Mouse (Mus musculus) kidney, adult 11 months (tissue): ENCODE measurements around the gene C2cd4d.

Source experiments
- DNase-seq: peaks from one replicate; pipeline ENCODE4 v3.0.0; 2022

C2cd4d gene

DNA sequence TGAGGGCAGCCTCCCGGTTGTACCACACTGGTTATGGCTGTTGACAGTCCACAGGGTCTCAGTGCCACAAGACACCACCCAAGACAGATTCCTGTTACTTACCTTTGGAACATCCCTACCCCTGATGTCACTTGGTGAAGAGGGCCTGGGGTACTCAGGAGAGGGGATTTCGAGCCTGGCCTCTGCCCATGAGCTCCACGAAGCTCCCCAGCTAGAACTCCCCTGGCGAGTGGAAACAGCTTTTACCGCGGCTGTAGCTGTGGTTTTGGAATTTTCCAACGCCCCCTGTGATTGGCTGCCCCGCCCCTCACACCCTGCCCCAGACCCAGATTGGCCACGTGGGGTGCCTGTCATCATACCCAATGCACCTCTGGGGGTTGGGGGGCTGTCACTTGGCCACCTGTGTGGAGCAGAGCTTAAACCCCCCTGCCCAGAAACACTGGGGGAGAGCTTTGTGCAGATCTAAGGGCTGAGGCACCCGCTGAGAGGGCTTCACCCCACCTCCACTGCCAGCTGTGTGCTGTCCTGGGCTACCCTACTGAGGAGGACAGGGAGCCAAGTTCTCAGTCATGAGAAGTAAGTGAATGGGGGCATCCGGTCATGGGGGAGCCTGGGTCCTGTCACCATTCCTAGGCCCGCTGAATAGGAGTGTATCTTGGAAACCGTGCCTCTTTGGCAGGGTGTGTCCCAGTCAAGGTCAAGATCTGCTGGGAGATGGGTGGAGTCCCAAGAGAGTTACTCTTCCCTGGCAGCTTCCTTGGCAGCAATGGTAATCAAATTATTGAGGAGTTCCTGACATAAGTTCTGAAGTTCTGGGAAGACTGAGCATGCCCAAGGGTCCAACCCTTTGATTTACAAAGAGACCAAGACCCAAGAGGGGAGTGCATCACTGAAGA lies 15.0 kb downstream of the C2cd4d start:
- DNase-seq = no peak

DNA sequence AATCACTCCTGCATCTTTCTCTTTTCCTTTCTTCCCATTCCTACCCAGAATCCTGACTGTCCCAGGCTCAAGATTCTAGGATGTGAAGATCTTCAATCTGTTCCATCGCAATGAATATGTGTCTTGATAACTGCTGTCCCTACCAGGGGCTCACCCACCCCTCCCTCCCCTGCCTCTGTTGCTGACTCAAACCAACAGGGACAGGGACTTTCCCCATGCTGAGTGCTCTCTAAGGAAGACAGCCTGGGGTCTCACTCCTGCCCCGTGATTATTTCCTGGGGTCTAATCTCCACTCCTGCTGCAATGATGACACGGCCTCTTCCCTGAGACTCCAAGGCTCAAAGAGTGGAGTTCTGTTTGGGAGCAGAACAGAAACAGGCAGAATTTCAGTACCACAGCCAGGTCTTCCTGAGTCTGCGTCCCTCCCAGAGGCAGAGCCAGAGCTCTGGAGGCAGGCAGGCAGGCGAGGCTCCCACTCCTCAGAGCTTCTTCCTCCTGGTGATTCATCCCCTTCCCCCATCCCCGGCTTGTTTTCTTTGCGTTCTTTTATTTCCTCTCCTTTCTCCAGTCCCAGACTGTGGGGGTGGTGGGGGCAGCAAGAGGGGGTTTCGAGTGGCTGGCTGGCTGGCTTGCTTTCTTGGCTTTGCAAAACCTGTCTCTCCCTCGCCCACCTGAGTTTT lies 17.7 kb downstream of the C2cd4d start:
- DNase-seq = no peak

DNA sequence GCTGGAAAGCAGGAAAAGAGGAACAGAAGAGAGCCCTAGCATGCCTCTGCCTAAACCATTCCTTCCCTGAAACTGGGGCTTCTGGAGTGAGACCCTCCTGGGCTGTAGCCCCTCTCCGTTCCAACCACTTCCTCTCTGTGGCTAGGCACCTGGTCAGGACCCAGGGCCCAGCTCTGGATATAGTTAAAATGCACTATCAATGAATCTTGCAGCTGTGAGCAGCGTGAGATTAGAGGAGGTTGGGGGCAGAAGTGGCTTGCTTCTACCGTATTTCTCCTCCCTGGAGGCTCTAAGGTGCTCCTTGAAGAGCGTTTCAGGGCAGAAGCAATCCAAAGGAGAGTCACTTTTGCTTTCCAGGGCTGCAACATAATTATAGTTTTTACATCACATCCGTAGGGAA lies 20.1 kb downstream of the C2cd4d start:
- no peak for DNase-seq

DNA sequence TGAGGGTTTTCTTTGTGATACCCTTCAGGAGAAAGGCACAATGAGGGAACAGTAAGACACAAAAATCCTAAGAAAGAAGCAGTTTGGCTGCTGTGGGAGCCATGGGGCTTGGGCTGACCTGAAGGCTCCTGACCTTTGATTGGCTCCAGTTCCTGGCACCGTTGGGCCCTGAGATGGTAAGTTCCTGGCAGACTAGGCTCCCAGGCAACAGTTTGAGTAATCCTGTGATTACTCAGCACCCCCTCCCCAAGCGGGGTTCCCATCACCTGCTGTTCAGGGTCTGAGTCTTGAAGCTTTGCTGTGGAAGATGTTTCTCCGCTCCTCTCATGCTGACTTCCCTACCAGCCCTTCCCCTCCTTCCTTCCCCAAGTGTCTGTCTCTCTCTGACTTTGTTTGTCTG lies 21.2 kb downstream of the C2cd4d start:
- DNase-seq = no peak

DNA sequence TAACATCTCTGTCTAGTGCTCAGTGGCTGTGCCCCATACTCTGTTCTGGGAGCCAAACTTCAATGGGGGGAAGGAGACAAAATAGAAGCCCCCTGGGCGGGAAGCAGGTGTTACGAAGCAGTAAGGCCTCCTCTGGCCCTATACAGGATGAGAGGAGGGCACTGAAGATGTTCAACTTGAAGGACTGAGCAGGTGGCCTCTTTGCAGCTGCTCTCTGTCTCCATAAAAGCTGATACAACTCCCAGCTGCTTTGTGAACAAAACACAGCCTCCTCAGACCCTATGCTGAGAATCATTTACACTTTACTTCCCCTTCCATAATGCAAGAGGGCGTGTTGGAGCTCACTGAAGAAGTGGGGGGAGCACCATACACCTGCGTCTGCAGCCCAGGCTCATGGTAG lies 24.4 kb downstream of the C2cd4d start:
- DNase-seq = no peak

DNA sequence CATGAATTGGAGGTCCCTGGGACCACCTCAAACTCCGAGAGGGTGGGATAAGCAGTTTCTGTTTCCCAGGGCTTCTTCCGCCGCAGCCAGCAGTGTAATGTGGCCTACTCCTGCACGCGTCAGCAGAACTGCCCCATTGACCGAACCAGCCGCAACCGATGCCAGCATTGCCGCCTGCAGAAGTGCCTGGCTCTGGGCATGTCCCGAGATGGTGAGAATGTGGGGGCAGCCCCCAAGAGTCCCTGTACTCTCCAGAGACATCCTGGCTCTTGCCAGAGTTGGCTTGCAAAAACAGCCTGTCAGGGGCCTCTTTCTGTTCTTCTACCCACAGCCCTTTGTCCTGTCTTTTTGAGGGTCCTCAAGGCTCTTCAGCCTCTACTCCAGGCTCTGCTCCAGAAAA lies 25.2 kb downstream of the C2cd4d start:
- no peak for DNase-seq

DNA sequence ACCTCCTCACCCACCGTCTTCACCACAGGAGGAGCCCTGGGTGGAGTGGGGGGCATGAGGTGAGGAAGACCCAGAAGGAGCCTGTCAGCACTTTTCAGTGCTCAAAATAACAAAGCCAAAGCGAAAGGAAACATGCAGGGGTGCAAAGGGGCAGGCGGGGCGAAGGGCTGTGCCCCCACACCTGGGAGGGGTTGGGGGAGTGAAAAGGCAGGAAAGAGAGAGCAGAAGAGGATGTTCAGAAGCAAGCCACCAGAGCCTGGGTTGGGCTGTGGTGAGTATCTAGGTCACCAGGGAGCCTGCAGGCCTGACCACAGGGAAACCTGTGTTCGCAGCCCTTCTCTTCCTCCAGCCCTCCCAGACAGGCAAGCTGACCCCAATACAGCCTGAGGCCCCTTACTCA lies 25.8 kb downstream of the C2cd4d start:
- no peak for DNase-seq

DNA sequence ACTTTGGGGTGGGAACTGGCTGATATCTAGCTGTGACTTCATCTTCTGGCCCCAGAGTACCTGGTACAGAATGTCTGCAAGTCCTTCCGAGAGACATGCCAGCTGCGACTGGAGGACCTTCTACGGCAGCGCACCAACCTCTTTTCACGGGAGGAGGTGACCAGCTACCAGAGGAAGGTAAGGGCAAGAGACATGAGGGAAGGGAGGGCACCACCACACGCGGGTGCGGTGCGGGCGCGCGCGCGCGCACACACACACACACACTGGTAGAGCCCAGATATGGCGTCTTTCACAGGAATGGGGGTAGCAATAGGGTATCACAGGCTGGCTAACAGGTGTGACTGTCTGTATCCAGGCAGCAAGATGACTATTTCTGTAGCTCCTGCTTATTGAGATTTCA lies 27.2 kb downstream of the C2cd4d start:
- DNase-seq = no peak

DNA sequence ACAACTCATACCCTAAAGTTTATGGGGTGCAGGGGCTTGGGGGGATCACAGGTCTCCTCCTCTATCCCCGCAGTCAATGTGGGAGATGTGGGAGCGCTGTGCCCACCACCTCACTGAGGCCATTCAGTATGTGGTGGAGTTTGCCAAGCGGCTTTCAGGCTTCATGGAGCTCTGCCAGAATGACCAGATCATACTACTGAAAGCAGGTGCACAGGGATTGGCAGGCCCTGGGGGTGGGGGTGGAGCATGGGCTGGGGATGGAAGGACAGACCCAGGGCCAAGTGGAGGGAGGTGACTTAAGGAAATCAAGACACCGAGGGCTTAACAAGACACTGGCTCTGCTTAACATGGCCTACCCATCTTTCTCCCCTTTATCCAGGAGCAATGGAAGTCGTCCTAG lies 28.8 kb downstream of the C2cd4d start:
- DNase-seq = no peak

DNA sequence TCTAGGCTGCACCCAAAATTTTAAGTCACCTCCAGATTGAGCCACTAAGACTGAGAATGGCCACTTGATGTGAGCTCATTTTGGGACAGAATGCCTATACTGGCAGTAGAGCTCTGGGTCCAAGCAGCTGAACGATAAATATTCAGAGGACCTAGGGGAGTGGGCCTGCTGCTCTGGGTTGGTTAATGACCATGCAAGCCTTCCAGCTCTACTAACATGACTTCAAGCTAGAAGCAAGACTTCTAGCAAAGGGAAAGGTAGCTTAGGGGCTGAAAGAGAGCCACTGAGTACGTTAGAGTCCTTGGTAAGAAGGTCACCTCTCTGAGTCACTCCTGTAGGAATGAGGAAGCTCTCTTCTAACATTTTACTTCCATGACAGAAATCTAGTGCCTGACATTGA lies 29.9 kb downstream of the C2cd4d start:
- no peak for DNase-seq

DNA sequence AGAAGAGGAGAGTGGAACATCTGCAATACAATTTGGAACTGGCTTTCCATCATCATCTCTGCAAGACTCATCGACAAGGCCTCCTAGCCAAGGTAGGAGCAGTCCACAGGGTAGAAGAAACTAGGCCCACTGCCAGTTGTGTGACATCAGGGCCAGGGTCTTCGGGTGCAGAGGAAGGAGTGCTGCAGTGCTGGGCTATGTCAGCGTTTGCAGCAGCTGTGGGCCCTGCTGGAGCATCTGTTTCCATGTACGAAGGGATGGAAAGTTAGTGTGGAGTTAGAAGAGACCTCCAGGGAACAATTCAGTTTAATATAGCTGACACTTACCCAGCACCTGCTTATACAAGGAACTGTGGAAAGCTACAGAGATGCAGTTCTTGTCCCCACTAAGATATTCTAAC lies 30.8 kb downstream of the C2cd4d start:
- no peak for DNase-seq

DNA sequence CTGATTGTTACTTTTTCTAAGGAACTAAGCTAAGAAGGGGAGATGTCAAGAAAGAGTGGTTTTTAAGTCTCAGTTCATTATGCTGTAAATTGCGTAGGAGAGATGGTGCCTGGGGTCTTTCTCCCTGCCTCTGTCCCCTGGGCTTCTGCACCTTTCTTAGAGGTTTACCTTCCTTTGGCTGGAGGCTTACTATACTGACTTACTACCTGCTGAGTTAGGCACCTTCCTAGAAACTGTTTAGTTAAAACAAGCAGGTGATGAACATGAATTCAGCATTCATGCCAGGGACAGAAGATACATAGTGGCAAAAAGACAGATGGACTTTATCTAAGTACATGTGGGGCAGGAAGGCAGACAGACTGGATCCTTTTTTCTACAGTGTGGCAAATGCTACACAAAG lies 34.1 kb downstream of the C2cd4d start:
- DNase-seq = no peak

DNA sequence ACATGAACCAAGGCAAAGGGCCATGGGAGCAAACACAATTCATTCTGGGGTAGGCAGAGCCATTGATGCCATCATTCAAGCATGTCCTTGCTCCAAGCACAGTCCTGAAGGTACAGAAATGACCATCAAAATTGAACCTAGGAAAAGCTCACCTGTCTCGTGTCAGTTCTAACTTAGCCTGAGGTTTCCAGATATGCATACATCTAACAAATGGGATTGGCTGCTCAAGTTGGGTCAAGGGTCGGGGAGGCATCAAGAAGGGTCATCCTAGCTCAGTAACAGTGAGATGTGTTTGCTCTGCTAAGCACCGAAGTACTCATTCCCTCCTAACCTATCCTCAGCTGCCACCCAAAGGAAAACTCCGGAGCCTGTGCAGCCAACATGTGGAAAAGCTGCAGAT lies 34.6 kb downstream of the C2cd4d start:
- no peak for DNase-seq

DNA sequence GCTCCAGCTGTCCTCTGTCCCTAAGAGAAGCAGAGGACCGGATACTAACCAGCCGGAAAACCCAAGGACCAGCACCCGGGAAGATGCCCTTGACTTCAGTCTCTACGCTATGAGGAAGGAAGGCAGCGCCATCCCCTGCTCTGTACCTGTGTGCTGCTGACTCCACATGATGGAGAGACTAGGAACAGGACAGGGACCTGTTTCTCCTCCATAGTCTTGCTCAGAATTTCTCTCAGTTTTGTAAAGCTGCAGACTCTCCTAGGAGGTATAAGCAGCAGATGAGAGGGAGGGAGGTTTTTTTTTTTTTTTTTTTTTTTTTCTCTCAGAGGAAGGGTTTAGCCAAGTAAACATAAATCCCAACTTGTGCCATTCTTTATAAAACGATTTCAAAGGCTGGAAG lies 36.0 kb downstream of the C2cd4d start, which contains the start of gene Lingo4:
TSS of gene Lingo4 (plus strand) at position 301 of the 400 bp plus-strand sequence.
- no peak for DNase-seq

DNA sequence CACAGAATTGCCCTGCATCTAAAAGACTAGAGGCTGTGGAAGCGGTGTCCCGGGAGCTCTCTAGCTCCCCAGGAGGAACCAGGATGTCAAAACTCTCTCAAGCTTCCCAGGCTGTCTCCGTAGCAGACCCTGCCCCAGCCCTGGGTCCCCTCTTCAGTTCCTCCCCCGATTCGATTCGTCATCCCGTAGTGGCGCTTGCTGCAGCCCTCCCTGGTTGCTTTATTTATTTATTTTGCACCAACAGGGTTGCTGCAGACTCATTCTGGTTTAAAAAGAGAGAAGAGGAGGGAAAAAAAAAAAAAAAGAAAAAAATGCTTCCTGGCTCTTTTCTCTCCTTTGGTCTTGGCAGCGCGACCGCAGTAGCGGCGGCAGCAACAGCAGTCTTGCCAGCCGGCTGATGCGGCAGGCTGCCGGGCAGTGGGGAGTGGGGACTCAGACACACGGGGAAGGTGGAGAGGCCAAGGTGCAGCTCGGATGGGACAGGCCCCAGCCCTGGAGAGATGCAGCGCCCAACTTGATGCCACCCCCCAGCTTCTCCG lies 36.8 kb downstream of the C2cd4d start:
- DNase-seq = no peak

DNA sequence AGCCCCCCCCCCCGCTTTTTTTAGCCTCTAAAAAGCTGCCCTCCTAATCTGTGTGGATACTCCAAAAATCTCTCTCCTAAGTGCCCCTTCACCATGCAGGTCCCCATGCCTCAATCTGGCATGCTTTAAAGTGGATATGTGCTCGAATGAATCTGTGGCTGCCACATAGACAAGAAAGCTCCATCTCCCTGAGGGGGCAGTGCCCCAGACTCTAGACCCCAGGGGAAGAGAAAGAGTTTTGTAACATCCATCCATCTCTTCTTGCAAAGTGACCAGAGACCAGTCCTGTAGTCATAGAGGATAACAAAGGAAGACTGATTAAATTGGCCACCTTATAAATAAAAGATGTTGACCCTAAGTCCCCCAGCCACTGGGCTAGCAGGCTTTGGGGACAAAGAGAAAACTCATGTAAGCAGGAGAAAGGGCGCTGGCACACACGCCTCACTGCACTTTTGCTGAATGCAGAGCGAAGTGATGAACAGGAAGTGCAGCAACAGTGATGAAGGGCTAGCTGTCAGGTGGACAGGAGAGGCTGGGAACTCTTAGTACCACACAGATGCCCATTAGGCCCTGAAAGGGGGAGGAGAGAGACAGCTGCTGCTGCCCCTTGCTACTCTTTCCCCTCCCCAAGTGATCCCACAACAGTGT lies 37.5 kb downstream of the C2cd4d start:
- no peak for DNase-seq

DNA sequence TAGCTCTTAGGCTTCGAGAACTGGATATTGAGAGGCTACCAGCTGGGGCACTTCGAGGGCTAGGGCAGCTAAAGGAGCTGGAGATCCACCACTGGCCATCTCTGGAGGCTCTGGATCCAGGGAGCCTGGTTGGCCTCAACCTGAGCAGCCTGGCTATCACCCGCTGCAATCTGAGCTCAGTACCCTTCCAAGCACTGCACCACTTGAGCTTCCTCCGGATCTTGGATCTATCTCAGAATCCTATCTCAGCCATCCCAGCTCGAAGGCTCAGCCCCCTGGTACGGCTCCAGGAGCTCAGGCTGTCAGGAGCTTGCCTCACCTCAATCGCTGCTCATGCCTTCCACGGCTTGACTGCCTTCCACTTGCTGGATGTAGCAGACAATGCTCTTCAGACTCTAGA lies 40.2 kb downstream of the C2cd4d start:
- DNase-seq = no peak

DNA sequence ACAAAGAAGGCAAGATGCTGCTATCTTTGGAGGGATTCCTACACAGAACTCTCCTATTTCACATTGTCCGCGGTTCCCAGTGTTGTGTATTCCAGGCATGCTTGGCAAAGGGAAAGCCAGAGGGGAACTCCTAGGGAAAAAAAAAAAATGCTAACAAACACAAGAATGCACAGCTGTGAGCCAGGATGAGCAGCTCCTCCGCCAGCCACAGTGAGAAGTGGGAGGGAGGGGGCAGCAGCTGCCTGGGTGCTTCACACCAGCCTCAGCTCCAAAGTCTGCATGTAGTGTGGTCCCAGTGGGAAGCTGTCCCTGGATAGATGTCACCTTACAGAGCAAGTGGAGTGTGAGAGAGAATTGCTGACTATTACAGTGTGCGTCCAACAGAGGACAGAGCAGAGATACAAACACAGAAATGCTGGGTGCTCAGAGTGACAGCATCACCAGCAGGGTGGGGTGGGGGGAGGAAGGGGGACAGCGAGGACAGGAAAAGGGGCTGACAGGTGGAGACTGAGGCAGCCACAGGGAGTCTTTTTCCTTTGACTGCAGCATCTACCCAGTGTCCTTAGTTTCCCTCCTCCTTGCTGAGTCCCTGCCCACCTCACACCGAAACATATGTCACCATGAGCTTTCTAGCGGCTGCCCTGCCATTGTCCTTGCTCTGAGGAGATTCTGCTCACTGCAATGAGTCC lies 42.3 kb downstream of the C2cd4d start:
- DNase-seq = no peak

DNA sequence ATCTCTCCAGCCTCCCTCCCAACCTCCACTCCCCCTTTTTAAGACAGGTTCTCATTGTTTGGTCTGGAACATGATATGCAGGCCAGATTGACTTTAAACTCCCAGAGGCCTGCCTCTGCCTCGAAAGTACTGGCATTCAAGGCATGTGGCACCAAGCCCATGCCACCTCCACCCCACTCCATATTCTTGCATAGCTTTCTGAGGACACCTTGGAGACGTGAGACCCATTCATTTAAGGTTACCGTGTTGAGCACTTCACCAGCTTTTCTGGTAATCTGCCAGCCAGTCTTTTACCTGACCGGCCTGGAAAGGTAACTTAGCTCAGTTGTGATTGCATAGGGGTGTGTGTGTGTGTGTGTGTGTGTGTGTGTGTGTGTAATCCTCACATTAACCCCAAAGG lies 43.3 kb downstream of the C2cd4d start:
- DNase-seq = peak; percentile 36

DNA sequence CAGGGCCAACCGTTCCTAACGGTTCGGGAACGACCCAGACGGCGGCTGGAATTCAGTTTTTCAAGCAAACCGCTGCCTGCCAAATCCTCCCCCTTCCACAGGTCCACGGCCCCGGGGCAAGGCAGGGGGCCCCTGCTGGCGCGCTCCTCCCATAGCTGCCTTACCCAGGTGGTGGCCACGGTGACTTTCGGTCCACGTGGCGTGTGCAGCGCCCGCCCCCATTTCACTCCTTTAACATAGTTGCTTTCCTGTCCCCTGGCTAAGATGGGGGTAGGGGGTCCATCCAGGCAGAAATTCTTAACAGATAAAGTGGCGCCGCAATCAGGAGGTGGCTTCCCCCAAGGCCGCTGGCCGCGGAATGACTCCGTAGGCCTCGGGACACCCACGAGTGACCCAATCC lies 50.3 kb downstream of the C2cd4d start:
- no peak for DNase-seq

DNA sequence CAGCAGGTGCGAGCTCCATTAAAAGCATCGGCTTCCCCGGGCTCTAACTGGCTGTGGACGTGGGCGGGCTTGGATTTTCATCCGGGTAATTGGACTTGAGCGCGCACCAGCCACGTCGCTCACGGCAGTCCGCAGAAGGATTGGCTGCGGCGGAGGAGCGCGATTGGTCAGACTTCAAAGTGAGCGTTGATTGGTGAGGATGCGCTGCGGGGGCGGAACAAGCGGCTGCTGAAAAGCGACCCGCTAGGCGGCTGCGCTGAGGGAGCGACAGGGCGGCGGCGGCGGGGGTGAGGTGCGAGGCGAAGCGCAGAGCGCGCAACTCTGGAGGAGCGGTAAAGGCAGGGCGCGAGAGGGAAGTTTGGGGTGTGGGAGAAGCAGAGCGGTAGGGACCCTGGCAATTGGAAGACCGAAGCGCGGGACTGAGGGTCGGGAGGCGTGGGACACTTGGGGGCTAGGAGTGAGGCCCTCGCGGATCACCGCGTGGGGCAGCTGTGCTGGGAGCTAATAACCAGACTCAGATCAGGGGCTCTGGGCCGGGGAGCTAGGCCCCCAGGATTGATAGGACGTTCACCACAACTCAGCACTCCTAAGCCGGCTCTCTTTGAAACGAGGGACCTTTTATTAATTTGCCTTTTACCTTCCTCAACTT lies 50.9 kb downstream of the C2cd4d start, which contains the start of gene Tdrkh:
TSS of gene Tdrkh (plus strand) at position 243 of the 649 bp plus-strand sequence.
- DNase-seq = peak; percentile 96
